Mouse (Mus musculus) hindbrain, embryonic 10.5 days (tissue): ENCODE measurements around the gene Etnk2. TPM values are rescaled to one million over a fixed set of nuclear protein-coding genes. Genes with fewer than 3 reads are reported as not detected.
A peak's percentile ranks its signal among the peaks of the same experiment; 100 is the strongest.

Source experiments
- DNase-seq: peaks from one replicate; pipeline ENCODE4 v3.0.0-alpha.2; 2017; ENCODE audit warnings: low spot score
- H3K27ac ChIP-seq: fragments of 300-500 bp; sonication (generic); 2 replicates; pipeline ENCODE4 v1.5.1; 2016; ENCODE audit warnings: mild to moderate bottlenecking, moderate library complexity
- H3K27me3 ChIP-seq: fragments of 300-500 bp; sonication (generic); 2 replicates; pipeline ENCODE4 v1.6.1; 2016; ENCODE audit warnings: mild to moderate bottlenecking; ENCODE audit not compliant: poor library complexity, insufficient read depth, severe bottlenecking
- H3K36me3 ChIP-seq: fragments of 300-500 bp; sonication (generic); 2 replicates; pipeline ENCODE4 v1.6.1; 2016; ENCODE audit warnings: mild to moderate bottlenecking, moderate library complexity
- H3K4me1 ChIP-seq: fragments of 300-500 bp; sonication (generic); replicated peaks from 2 replicates; pipeline ENCODE4 v1.6.1; 2016; ENCODE audit warnings: mild to moderate bottlenecking
- H3K4me3 ChIP-seq: fragments of 300-500 bp; sonication (generic); 2 replicates; pipeline ENCODE4 v1.5.1; 2016; ENCODE audit warnings: mild to moderate bottlenecking, moderate library complexity
- H3K9me3 ChIP-seq: fragments of 300-500 bp; sonication (generic); 2 replicates; pipeline ENCODE4 v1.6.1; 2016; ENCODE audit warnings: mild to moderate bottlenecking, moderate library complexity
- WGBS: fragments of 180-500 bp; shearing (Covaris S2); methylation state at CpG from one replicate; pipeline ENCODE4 v1.1.7; 2016; 5-methylcytosine and 5-hydroxymethylcytosine counted together
- polyA plus RNA-seq: library from polyadenylated mRNA; unstranded; fragments of >200 nt; fragmentation: Nextera tagmentation; extraction: Ambion mirVana; gene quantifications from 2 replicates; pipeline ENCODE4 v1.2.1, GENCODE M21; 2016

Etnk2 gene
- polyA plus RNA-seq, 1 experiment from 2014 or later = 4.1 TPM

GRCm38 (mm10) chr1:133423166-133423542 is 59.8 kb downstream of the Etnk2 start:
- no peak for DNase-seq
- H3K27ac ChIP-seq = peak overlapping the region; percentile 98
- peaks cover 56% of the 10 kb centered on the region for H3K4me1 ChIP-seq
- WGBS = under 1% methylated on average over 31 of the region's 31 CpGs
- no peaks in the 10 kb centered on the region for H3K9me3 ChIP-seq
- peak overlapping the region; percentile 89 for H3K4me3 ChIP-seq
- H3K36me3 ChIP-seq = no peaks in the 10 kb centered on the region
- H3K27me3 ChIP-seq = no peaks in the 10 kb centered on the region

GRCm38 (mm10) chr1:133423543-133424480 is 60.4 kb downstream of the Etnk2 start, which contains the start of gene Sox13:
Sox13 (minus strand) TSS chr1:133424377.
- DNase-seq = peak; percentile 85
- peaks cover 49% of the 10 kb centered on the region for H3K4me1 ChIP-seq
- no peaks in the 10 kb centered on the region for H3K36me3 ChIP-seq
- peak within 1 kb of the TSS; percentile 98 for H3K27ac ChIP-seq
- H3K9me3 ChIP-seq = peaks cover 1% of the 10 kb centered on the region; the same call in 1 of the 2 replicates
- H3K4me3 ChIP-seq = peak within 1 kb of the TSS; percentile 89
- under 1% methylated on average over 125 of the region's 128 CpGs for WGBS
- no peaks in the 10 kb centered on the region for H3K27me3 ChIP-seq

- WGBS = 55% methylated on average over 4 of the region's 4 CpGs
- no peaks in the 10 kb centered on the region for H3K36me3 ChIP-seq
- peak overlapping the region; percentile 89 for H3K4me3 ChIP-seq
- H3K4me1 ChIP-seq = peaks cover 41% of the 10 kb centered on the region
- peak overlapping the region; percentile 98 for H3K27ac ChIP-seq
- no peak for DNase-seq
- peaks cover 9% of the 10 kb centered on the region for H3K9me3 ChIP-seq
- no peaks in the 10 kb centered on the region for H3K27me3 ChIP-seq
Measured at GRCm38 (mm10) chr1:133424547-133425140, 61.3 kb downstream of the Etnk2 start.

Other genes starting within 250 kb of the Etnk2 start
- 46.2 and 54.6 TPM in 2 replicates for gene Ppp1r15b, start 232.4 kb upstream of the Etnk2 start, polyA plus RNA-seq
- 8.8 and 17.4 TPM in 2 replicates for gene Plekha6, start 199.4 kb upstream of the Etnk2 start, polyA plus RNA-seq
- gene Golt1a, start 53.8 kb upstream of the Etnk2 start, polyA plus RNA-seq = not detected in 2 replicates
- gene Kiss1, start 41.7 kb upstream of the Etnk2 start, polyA plus RNA-seq = not detected in 2 replicates
- gene Ren1, start 13.1 kb upstream of the Etnk2 start, polyA plus RNA-seq = 0.22 and 0.37 TPM in 2 replicates
- 28.3 and 28.4 TPM in 2 replicates for gene Sox13, start 60.8 kb downstream of the Etnk2 start, polyA plus RNA-seq
- gene Snrpe, start 246.7 kb downstream of the Etnk2 start, polyA plus RNA-seq = 842 and 897 TPM in 2 replicates